Mouse (Mus musculus): ENCODE measurements around the gene Lhfpl4.

GRCm38 (mm10) chr6:113194517-113194840, 705 bp downstream of the Lhfpl4 start:
- no peak for TF ChIP-seq POLR2A (IDR thresholded peaks at IDR 0.05; ENCODE audit: insufficient read depth, low read length)
- no peak for TF ChIP-seq CTCF (IDR thresholded peaks at IDR 0.05; ENCODE audit: low read depth, low read length)
